Mouse (Mus musculus) bone marrow, adult 2 months (tissue): Measurements from ENCODE around the gene Olfr239.
"Not testable (repeated sequence)": the region's sequence is repeated elsewhere in the genome, so short reads cannot be mapped to it uniquely, and the experiment has no call there.

Source experiments
- CTCF ChIP-seq: fragments of 200-500 bp; IDR thresholded peaks from 2 replicates; pipeline ENCODE4 v1.5.1; 2011; ENCODE audit warnings: low read length, control low read depth; ENCODE audit not compliant: control insufficient read depth, insufficient read depth
- POLR2A ChIP-seq: fragments of 200-500 bp; IDR thresholded peaks from 2 replicates; pipeline ENCODE4 v1.6.1; 2011; ENCODE audit warnings: low read depth, mild to moderate bottlenecking, control low read depth, low read length, borderline replicate concordance; ENCODE audit not compliant: control insufficient read depth

DNA sequence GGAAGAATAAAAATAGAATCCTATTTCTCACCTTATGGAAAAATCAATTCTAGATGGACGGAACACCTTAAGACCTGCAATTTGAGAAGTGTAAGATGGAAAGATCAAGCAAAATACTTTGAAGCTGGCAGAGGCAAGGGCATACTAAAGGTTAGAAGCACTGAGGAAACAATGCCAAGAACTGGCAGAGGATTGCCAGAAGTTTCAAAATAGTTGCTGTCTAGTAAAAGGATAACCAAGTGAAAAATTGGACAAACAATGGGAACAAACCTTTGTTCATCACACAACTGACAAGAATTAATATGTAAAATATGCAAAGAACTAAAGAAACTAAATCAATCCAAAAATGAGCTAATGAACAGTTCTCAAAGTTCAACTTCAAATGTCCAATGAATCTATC, 45.5 kb downstream of the Olfr239 start:
- not testable (repeated sequence) for TF ChIP-seq POLR2A, CTCF
